Mouse (Mus musculus): ENCODE measurements around the gene Crebrf. TPM values are rescaled to one million over a fixed set of nuclear protein-coding genes. Genes with fewer than 3 reads are reported as not detected.

The Crebrf gene
- total RNA-seq (2023) = 10 to 100 TPM; 62.3 to 71.7 TPM

GRCm38 (mm10) chr17:26715271-26715758 is at the start of gene Crebrf:
Gene Crebrf, plus strand, starts transcription at chr17:26715650.

GRCm38 (mm10) chr17:26780750-26781571 is 65.5 kb downstream of the Crebrf start, which contains the start of gene Bnip1:
Gene Bnip1, plus strand, starts transcription at chr17:26781066.

Other genes with a start within 250 kb of the Crebrf start
- gene Ergic1, start 154.2 kb upstream of the Crebrf start, total RNA-seq (2023) = 10 to 100 TPM; 34.4 to 37.5 TPM
- 1,000 to 10,000 TPM; 4,199 to 4,773 TPM for gene Dusp1, start 153.5 kb upstream of the Crebrf start, total RNA-seq (2023)
- 100 to 1,000 TPM; 178 to 185 TPM for gene Atp6v0e, start 52.4 kb upstream of the Crebrf start, total RNA-seq (2023)
- 10 to 100 TPM; 14.9 to 16.1 TPM for gene Bnip1, start 65.4 kb downstream of the Crebrf start, total RNA-seq (2023)
- gene Nkx2-5, start 129.4 kb downstream of the Crebrf start, total RNA-seq (2023) = under 1 TPM in 1 of 2 experiments, not detected in 1; 0.33 TPM
- gene Kifc5b, start 201.4 kb downstream of the Crebrf start, total RNA-seq (2023) = 1 to 10 TPM; 1.3 to 2.1 TPM
- 10 to 100 TPM; 33.5 to 36.3 TPM for gene Phf1, start 217.4 kb downstream of the Crebrf start, total RNA-seq (2023)
- gene Cuta, start 223.9 kb downstream of the Crebrf start, total RNA-seq (2023) = 10 to 100 TPM; 84.9 to 92.8 TPM
- 1 to 10 TPM; 1.8 to 4.4 TPM for gene Syngap1, start 225.6 kb downstream of the Crebrf start, total RNA-seq (2023)